Mouse (Mus musculus) kidney, adult 2 months (tissue): ENCODE measurements at regions not wholly inside any gene's neighbourhood (a gene's known extent, or its start where the extent isn't known, plus 50 kb on each side); places are given as distances from the start of the nearest gene placed in this dataset.

Experiments used
- DNase-seq: peaks from one replicate; pipeline ENCODE4 v3.0.0; 2021
- H3K27ac ChIP-seq: fragments of 200-500 bp; 2 replicates; pipeline ENCODE4 v1.5.1; 2012; ENCODE audit warnings: low read depth, low read length, control low read depth, inconsistent platforms; ENCODE audit not compliant: insufficient read depth
- H3K27me3 ChIP-seq: fragments of 200-500 bp; replicated peaks from 2 replicates; pipeline ENCODE4 v1.6.1; 2012; ENCODE audit warnings: mild to moderate bottlenecking, moderate library complexity, low read length, inconsistent platforms; ENCODE audit not compliant: control insufficient read depth, insufficient read depth
- H3K36me3 ChIP-seq: fragments of 200-500 bp; 2 replicates; pipeline ENCODE4 v1.6.1; 2012; ENCODE audit warnings: mild to moderate bottlenecking, moderate library complexity, low read length, inconsistent platforms; ENCODE audit not compliant: control insufficient read depth, insufficient read depth
- H3K4me1 ChIP-seq: fragments of 200-500 bp; 2 replicates; pipeline ENCODE4 v1.6.1; 2011; ENCODE audit warnings: low read length; ENCODE audit not compliant: control insufficient read depth, insufficient read depth
- H3K4me3 ChIP-seq: fragments of 200-500 bp; 2 replicates; pipeline ENCODE4 v1.5.1; 2011; ENCODE audit warnings: mild to moderate bottlenecking, low read depth, low read length, control low read depth; ENCODE audit not compliant: insufficient read depth
- CTCF ChIP-seq: fragments of 200-500 bp; conservative IDR thresholded peaks from 2 replicates; pipeline ENCODE4 v1.5.1; 2011; ENCODE audit warnings: low read depth, mild to moderate bottlenecking, control low read depth, low read length, moderate library complexity, mixed read lengths; ENCODE audit not compliant: insufficient read depth, insufficient read length
- POLR2A ChIP-seq: fragments of 200-500 bp; IDR thresholded peaks from one replicate; pipeline ENCODE4 v1.6.1; 2011; ENCODE audit warnings: low read depth, low read length, control low read depth
- WGBS: fragments of 180-500 bp; shearing (Covaris S2); methylation state at CpG from one replicate; pipeline ENCODE4 v1.1.7; 2018; 5-methylcytosine and 5-hydroxymethylcytosine counted together

DNA sequence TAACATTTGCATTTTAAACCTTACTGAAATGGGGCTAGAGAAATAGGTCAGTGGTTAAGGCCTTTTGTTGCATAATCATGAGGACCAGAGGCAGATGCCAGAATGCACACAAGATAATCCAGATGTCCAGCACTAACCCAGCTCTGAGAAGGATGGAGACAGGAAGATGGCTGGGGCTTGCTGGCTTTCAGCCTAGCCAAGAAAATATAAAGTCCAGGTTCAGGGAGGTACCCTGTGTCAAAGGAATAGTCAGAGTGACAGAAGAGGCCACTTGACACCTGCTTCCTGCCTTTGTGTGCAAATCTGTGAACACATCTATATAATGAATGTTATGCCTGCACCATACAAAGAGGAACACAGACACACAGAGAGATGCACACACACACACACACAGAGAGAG, 116.8 kb downstream of the Psat1 start:
- no peak for DNase-seq
- TF ChIP-seq POLR2A = no peak
- no peak for TF ChIP-seq CTCF

DNA sequence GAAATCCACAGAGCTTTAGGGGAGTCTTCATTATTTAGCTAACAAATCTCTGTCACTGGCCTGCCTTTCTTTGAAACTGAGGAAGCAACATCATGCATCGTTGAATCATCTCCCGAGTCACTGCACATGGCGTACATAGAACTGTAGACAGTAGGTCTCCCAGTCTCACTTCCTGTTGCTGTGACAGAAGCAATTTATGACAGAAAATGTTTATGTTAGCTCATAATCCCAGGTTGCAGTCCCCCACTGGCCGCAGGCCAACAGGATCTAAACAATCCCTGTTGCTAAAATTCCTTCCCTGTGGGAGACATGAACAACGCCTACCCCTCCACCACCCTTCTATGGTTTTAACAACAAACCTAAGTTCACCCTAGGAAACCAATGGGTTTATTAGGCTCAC, 118.0 kb downstream of the Psat1 start:
- no peak for DNase-seq
- WGBS = 40% methylated on average over 5 of the region's 5 CpGs
- Histone ChIP-seq H3K4me3 (no peak overlapping the region), H3K4me1 (no peaks in the 10 kb centered on the region), H3K27ac (no peak overlapping the region), H3K36me3 (no peaks in the 10 kb centered on the region), H3K27me3 (no peaks in the 10 kb centered on the region; the same call in 1 of the 2 replicates)
- TF ChIP-seq POLR2A (no peak), CTCF (no peak)

More for the DNA sequence above, 116.8 kb downstream of the Psat1 start:
- no peak overlapping the region for H3K4me3 ChIP-seq
- no peaks in the 10 kb centered on the region for H3K4me1 ChIP-seq
- no peak overlapping the region for H3K27ac ChIP-seq
- H3K27me3 ChIP-seq = no peaks in the 10 kb centered on the region; the same call in 1 of the 2 replicates
- no peaks in the 10 kb centered on the region for H3K36me3 ChIP-seq

DNA sequence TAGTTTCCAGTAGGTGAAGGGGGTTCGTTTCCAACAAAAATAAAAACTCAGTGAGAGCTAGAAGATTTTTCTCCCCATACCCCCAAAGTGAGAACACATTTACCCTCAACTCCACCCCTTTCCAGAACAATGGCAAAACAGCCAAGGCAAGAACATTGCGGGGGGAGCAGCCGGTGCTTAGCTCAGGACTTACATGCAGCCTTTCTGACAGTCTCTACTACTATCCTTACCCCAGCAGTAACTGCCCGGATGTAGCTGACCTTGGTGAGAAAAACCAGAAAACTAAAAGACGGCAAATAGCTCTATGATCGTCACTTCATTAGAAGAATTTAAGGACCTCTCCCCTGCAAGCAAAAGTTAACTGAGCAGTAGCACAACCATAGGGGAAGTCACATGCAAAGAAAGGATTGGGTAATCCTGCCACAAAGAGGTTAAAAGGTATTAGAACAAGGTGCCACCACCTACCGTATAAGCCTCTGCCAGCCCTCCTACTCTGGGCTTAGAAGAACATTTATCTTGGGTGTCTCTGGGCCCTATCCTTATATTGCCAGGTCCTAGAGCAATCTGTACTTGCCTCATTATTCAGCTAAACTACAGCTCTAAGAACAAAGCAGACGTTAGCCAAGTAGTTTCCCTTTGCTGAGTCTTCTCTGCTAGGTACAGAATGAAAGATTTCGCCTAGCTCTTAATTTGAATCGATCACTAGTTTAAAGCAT, 119.0 kb downstream of the Psat1 start:
- WGBS = 78% methylated on average over 10 of the region's 10 CpGs
- no peak for DNase-seq
- no peak for TF ChIP-seq CTCF
- no peak for TF ChIP-seq POLR2A
- no peak overlapping the region for H3K4me3 ChIP-seq
- no peak overlapping the region for H3K27ac ChIP-seq
- H3K4me1 ChIP-seq = no peaks in the 10 kb centered on the region
- H3K27me3 ChIP-seq = no peaks in the 10 kb centered on the region; the same call in 1 of the 2 replicates
- no peaks in the 10 kb centered on the region for H3K36me3 ChIP-seq

DNA sequence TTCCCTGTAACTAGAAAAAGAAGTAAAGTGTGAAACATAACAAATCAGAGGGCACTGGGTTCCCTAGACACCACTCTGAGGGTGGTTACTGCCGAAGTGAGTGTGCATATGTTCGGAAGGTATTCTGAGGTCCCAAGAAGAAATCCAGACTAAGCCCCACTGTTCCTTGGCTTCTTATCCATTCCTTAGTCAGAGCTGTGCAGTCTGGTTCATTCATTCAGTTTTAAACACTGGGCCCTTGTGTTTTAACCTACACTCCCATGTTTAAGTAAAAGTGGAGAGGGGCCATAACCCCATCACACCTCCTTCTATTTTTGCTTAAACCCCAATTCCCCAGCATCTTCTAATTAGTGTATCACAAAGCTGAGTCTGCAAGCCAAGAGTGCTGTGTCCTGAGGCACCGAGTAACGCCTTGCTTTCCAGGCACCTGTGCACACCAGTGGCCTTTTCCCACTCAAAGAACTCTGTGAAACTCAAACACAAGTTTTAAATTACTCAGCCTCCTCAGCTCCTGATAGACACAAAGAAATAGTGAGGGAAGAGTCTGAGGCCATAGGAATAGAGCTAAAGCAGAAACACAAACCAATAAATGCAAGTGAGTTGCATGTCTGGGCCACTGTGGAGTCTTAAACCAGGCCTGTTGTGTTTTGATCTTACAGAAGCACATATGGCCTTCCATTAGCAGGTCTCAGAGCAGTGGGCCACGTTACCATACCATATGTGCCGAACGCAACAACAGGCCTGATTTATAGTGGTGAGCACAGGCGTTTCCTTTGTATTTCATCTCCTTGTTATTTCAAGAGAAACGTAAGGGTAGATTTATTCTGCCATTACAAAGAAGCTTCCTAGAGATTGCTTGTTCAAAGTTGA, 119.8 kb downstream of the Psat1 start:
- no peak for TF ChIP-seq POLR2A
- no peak for DNase-seq
- no peaks in the 10 kb centered on the region; the same call in 1 of the 2 replicates for H3K27me3 ChIP-seq
- no peaks in the 10 kb centered on the region for H3K4me1 ChIP-seq
- no peak overlapping the region for H3K27ac ChIP-seq
- H3K36me3 ChIP-seq = no peaks in the 10 kb centered on the region
- 84% methylated on average over 9 of the region's 9 CpGs for WGBS
- H3K4me3 ChIP-seq = no peak overlapping the region

DNA sequence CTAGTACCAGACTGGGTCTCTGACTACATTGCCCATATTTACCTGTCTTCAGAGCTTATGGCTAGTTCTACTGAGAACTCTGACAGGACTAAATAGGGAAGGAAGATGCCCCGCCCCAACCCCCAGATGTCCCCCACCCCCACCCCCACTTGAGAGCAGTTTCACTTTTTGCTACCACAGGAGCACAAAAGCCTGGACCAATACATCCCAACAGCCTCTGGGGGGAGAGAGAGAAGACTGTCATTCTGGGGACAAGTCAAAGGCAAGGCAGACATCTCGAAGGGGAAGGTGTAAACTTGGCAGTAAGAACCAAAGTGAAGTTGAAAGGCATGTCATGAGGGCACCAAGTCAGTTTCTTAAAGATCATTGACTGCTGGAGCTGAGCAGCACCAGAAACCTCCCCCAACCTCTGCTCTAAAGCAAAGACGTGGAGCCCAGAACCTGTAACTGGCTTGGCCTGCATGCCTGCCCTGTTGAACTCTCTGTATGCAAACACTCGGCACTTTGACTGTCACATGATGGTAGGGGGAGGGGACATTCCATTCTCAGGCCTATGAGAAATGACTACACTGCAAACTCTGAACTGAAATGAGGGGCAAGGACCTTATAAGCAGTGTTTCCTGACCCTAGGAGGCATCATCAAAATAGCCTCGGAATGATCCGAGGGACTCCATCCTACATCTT, 123.3 kb downstream of the Psat1 start:
- TF ChIP-seq CTCF (no peak), POLR2A (no peak)
- WGBS = 67% methylated on average over 6 of the region's 6 CpGs
- no peak overlapping the region for H3K27ac ChIP-seq
- no peak overlapping the region for H3K4me3 ChIP-seq
- no peak for DNase-seq
- no peaks in the 10 kb centered on the region for H3K36me3 ChIP-seq
- no peaks in the 10 kb centered on the region for H3K4me1 ChIP-seq
- H3K27me3 ChIP-seq = no peaks in the 10 kb centered on the region; the same call in 1 of the 2 replicates

DNA sequence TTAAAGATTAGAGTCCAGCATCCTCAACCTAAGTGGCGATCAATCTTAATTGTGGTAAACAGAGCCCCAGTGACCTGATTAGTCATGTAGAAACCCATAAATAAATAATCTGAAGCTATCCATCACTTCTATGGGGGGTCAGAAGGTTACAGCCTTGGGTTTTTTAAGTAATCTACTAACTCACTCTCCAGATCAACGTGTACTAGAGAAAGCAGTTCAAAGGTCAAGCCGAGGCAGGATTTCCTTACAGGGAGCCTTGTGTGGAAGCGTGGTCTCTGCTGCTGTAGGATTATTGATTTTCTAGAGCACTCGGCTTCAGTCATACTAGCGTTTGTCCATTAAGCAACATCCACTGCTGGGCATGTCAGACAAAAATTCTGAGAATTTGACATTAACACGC, 127.1 kb downstream of the Psat1 start:
- Histone ChIP-seq H3K27me3 (no peaks in the 10 kb centered on the region), H3K27ac (no peak overlapping the region), H3K36me3 (no peaks in the 10 kb centered on the region), H3K4me1 (no peaks in the 10 kb centered on the region), H3K4me3 (no peak overlapping the region)
- WGBS = 34% methylated on average over 7 of the region's 7 CpGs
- DNase-seq = no peak
- TF ChIP-seq CTCF (no peak), POLR2A (no peak)

DNA sequence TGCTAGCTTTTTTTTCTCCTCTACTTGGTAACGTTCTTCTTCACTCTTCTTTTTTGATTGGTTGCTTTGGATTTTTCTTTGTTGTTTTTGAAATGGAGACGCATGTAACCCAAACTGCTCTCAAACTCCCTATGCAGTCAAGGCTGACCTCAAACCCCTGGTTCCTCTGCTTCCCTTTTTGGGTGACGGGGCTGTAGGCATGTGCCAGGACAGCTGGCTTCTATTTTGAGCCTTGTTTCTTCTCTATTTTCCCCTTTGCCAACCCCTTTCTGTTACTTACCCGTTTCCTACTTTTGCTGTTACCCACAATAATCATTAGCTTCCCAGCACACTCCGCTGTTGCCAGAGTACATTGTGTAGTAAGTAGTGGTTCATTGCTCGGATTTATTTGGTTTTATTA, 132.0 kb downstream of the Psat1 start:
- no peaks in the 10 kb centered on the region for H3K4me1 ChIP-seq
- no peaks in the 10 kb centered on the region for H3K27me3 ChIP-seq
- WGBS = 31% methylated on average over 6 of the region's 6 CpGs
- no peak overlapping the region for H3K4me3 ChIP-seq
- no peak overlapping the region for H3K27ac ChIP-seq
- no peaks in the 10 kb centered on the region for H3K36me3 ChIP-seq
- DNase-seq = no peak
- TF ChIP-seq CTCF = no peak
- no peak for TF ChIP-seq POLR2A
